Mouse (Mus musculus) megakaryocyte progenitor cell, adult 5-6 weeks (primary cell): ENCODE results near the gene Evi5l. TPM values are rescaled to one million over a fixed set of nuclear protein-coding genes. Genes with fewer than 3 reads are reported as not detected.
"Not testable (repeated sequence)": the region's sequence is repeated elsewhere in the genome, so short reads cannot be mapped to it uniquely, and the experiment has no call there.

Experiments used
- ATAC-seq: replicated peaks from 2 replicates; pipeline ENCODE4 v1.8.0; 2016; ENCODE audit warnings: mild to moderate bottlenecking, moderate TSS enrichment, inconsistent platforms; ENCODE audit not compliant: poor library complexity
- total RNA-seq, 2 experiments: library from RNA; stranded (forward) in 1 of 2; stranded (reverse) in 1 of 2; fragments of 157-497, 149-512 nt in 1 of 2; fragments of 200-1000 nt in 1 of 2; gene quantifications; 2 replicates each; pipeline versions ENCODE4 v1.2.3 to v1.2.4; 2015 to 2017

Evi5l gene
- total RNA-seq, 2 experiments from 2014 or later, result 3.5 to 7.5 TPM

DNA sequence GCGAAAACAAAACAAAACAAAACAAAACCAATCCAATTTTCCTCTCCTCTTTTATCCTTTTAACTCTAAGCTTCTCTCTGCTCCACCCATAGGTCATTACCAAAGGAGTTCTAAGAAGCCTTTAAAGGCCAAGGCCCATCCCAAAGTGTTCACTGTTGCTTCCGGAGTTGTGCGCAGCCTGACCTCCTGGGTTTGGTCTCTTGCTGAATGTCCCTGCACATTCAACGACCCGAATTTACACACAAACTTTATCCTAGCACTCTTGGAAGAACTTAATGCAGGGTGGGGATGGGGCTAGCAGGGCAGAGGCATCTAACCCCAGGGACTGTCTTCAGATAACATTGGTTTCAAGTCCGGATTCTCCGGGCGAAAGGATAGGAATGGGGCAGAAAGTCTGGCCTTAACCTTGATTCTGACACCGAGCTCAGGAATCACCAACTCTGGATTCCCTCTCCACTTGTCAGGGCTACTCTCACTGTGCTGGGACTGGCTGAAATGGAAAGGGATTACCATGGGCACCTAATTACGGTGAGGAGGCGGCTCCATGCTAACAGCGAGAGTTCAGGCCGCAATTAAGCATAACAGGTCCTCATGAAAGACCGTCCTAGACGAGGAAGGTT lies 71.6 kb downstream of the Evi5l start:
- ATAC-seq, result peak; percentile 4; the same call in 1 of the 2 replicates

GRCm38 (mm10) chr8:4238434-4239192 lies 72.2 kb downstream of the Evi5l start, which contains the start of the genes Map2k7 and Gm49320:
Map2k7 (plus strand) TSS chr8:4238740.
Gm49320 (plus strand) TSS chr8:4238865.
- ATAC-seq, result peak; percentile 82

- peak; percentile 30 for ATAC-seq
These were observed 73.0 kb downstream of the Evi5l start for GRCm38 (mm10) chr8:4239193-4239890.

DNA sequence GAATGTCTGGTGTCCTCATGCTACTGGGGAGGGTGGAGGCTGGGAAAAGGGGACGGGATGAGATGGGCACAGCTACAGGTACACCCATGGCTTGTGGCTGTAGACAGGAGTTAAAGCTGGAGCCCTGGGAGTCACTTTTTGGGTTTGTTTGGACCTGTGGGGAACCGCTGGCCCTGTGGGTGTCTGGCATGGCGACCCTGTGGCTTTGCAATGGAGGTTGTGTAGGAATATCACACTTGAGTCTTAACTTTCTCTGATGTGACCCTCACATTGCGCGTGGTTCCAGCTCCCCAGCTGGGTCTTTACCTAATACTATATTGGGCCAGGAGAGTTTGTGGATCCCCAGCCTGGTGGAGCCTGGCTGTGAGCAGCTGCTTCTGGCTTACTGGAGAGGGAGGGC lies 78.7 kb downstream of the Evi5l start:
- no peak for ATAC-seq

GRCm38 (mm10) chr8:4245737-4246136 lies 79.4 kb downstream of the Evi5l start:
- no peak for ATAC-seq

DNA sequence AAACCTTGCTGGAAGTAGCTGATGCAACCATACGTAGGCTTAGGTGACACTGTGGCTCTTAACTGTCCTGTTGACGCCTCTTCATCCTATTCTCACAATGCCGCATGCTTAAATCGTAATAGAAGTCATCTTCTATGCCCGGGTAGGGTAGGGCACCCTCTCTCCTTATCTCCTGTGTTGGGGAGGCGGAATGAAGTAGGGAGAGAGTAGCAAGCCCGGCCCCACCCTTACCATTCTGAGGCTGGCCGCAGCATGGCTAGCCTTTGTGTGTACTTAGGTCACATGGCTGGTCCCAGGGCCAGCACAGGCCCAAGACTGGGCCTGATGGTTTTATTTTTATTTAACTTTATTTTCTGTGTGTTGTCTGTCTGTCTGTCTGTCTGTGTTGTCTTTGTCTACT lies 80.9 kb downstream of the Evi5l start:
- ATAC-seq, result no peak

GRCm38 (mm10) chr8:4247951-4248540 lies 81.7 kb downstream of the Evi5l start, which contains the start of gene Tgfbr3l:
Tgfbr3l (plus strand) TSS chr8:4248214.
- no peak for ATAC-seq

GRCm38 (mm10) chr8:4249213-4249612 lies 82.8 kb downstream of the Evi5l start:
- ATAC-seq, result no peak

- peak; percentile 69 for ATAC-seq
These were observed 84.1 kb downstream of the Evi5l start for GRCm38 (mm10) chr8:4250306-4250970.

DNA sequence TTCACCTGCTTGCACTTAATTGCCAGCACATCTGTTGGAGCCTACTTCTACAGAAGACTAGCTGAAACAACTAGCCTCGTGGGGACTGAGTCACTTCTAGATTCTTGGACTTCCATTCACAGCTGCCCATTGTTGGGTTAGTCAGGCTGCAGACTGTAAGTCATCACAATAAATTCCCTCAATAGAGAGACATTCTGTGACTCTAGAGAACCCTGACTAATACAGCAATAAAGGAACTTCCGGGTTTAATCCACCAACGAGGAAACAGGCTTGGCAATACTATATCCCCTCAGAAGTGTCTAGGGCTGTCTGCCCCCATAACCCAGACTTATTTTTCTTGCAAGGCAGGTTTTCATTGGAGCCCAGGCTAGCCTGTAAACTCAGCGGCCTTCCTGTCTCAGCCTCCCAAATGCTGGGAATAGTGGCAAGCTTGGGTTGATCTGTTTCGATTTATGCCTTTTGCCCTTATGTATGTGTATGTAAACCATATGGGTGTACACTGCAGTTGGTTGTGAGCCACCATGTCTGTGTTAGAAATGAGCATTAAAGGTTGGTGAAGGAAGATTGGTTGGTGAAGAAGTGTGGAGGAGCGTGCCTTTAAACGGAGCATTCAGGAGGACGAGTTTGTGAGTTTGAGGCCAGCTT lies 85.9 kb downstream of the Evi5l start:
- no peak for ATAC-seq

DNA sequence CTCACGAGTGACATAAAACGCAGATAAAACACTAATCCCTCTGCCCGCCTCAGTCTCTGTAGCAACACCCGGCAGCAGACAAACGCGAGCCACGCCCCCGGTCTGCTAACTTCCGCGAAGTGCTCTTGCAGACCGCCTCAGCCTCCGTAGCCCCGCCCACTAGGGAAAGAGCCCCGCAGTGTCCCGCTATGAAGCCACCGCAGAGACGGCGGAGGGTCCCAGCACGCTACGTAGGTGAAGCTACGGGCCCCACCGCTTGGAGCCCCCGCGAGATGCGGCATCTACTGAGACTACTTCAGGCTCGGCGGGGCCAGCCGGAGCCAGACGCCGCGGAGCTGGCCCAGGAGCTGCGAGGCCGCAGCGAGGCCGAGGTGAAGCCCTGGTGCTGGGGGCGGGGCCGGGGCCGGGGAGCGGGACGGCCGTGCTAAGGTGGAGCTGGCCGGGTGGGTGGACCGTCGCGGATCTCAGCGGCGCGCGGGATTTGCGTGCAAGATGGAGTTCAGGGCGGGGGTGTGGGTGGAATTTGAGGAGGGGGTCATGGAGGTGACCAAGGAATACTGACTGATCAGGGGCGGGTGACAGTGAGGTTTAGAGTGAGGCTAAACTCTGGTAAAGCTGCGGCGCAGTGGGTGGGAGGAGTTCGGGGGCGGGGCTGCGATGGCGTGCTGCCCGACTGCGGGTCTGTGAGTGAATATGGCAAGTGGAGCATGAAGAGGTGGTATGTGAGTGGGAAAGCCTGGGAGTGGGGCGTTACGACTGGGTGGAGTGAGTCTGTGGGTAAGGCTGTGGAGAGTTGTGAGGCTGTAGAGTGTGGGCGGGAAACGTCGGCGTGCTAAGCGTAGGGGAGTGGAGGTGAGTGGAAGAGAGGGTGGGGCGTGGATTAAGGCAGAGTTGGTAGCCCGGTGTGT lies 86.8 kb downstream of the Evi5l start, which contains the start of gene Snapc2:
TSS of gene Snapc2 (plus strand) at position 147 of the 908 bp plus-strand sequence.
- peak; percentile 83 for ATAC-seq

GRCm38 (mm10) chr8:4254001-4254400 lies 87.6 kb downstream of the Evi5l start:
- ATAC-seq, result no peak

- ATAC-seq, result not testable (repeated sequence)
These were observed 89.1 kb downstream of the Evi5l start for GRCm38 (mm10) chr8:4255471-4255870.

DNA sequence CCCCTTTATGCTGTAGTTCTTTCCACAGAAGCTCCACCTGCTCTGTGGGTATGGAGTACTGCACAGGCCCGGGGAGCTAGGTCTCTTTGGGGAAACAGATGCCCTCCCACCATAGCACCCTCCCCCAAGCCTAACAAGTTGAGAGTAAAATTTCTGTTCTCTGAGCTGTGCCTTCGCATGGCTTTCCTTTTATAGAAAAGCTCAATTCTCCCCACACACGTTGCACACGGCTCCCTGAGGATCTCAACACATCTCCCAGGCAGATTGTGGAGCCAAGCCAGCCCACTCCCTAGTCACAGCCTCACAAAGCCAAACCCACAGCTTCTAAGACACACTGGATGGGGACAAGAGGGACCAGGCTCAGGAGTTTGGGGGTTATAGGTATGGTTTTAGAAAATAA lies 90.5 kb downstream of the Evi5l start:
- no peak for ATAC-seq

DNA sequence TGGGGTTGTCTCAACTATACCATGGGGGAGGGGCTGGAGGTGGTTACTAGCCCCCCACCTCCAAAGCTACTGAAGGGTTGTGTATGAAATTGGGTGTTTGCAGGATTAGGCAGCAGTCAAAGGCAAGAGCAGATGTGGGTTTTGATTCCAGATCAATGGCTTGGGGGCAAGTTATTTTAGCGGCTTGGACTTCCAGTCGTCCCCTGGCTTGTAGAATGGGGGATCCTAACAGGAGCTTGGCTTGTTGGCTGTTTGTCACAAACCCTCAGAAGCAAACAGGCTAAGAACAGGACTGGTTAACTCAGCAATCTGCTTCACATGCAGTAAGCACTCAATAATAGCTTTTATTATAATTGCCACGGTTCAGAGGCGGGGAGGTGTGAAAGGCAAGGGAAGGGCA lies 91.0 kb downstream of the Evi5l start:
- ATAC-seq, result no peak

DNA sequence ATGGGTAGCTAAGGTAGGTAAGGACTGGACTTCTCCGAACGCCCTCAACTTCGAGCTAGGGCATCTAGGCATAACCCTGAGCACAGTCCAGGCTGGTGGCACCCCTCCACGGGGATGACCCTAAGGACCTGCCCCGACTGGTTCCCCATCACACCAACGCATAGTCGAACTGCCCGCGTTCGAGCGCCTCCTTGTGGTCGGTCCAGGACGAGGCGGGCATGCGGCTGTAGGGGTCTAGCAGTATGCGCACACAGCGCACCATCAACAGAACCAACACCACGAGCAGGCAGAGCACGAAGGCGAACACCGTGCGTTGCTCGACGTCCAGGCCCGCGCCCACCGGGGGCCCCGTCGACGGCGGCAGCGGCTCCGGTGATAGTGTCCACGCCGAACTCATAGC lies 91.9 kb downstream of the Evi5l start:
- peak; percentile 71 for ATAC-seq

DNA sequence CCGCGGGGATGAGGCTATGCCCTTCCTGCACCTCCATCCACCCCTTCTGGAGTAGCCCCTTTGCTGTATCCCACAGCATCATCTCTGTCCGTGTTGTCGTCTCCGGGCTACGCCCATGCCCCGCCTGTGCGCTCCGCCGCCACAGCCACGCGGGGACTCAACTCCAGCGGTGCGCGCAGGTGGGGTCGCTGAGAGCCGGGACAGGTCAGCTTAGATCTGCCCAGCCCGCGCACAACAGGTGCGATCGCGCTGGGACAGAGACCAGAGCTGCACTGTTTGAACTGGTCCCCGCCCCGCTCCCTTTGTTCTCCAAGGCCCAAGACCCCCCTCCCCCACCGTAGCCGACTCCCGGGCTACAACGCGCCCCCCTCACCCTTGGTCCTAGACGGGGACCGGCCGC lies 92.3 kb downstream of the Evi5l start:
- peak; percentile 13 for ATAC-seq

- peak; percentile 92 for ATAC-seq
These were observed 92.9 kb downstream of the Evi5l start, which contains the start of gene Ctxn1 for GRCm38 (mm10) chr8:4259125-4259804. Ctxn1 (minus strand) TSS chr8:4259274.
